Mouse (Mus musculus) bone marrow macrophage, adult 2 months (primary cell): Measurements from ENCODE around the gene Clybl.

ENCODE experiments used
- CTCF ChIP-seq: IDR thresholded peaks from 2 replicates; pipeline ENCODE4 v1.5.1; 2012; ENCODE audit warnings: low read depth, mild to moderate bottlenecking, low read length, moderate library complexity
- POLR2A ChIP-seq: IDR thresholded peaks from 2 replicates; pipeline ENCODE4 v1.6.1; 2012; ENCODE audit warnings: mild to moderate bottlenecking, low read depth, low read length, borderline replicate concordance

DNA sequence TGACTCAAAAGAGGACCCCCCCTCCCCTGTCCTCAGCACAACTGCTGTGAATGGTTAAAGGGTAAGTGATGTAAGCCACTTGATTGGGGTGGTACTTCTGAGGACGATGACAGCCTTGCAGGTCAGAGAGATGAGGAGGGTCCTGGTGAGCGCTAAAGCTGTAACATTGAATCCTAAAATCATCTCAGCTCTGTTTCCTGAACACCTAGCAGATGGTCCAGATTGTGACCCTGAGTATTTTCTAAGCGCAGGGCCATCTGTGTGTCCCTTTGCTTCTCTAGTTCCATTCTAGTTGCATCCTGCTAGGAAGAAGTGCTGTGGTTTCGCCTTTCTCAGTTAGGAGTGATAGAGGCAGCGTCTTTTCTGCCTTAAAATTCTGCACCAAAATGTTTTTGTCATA, 158.6 kb downstream of the Clybl start:
- TF ChIP-seq CTCF (no peak), POLR2A (no peak)
